Mouse (Mus musculus): ENCODE measurements around the gene Safb.
"Not testable (repeated sequence)": the region's sequence is repeated elsewhere in the genome, so short reads cannot be mapped to it uniquely, and the experiment has no call there.

DNA sequence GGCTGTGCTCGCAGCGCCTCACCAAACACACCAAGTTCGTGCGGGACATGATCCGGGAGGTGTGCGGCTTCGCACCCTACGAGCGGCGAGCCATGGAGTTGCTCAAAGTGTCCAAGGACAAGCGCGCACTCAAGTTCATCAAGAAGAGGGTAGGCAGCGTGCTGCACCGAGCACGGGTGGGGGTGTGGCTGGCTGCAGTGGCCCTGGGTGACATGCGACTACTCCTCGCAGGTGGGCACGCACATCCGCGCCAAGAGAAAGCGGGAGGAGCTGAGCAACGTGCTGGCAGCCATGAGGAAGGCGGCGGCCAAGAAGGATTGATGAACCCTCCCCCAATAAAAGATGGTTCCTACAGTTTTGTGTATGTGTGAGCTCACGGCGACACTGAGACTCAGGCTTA is 29.3 kb downstream of the Safb start:
- TF ChIP-seq CTCF (IDR thresholded peaks at IDR 0.05; ENCODE audit: borderline replicate concordance, insufficient read depth, low read depth, low read length); POLR2A (IDR thresholded peaks at IDR 0.05; ENCODE audit: borderline replicate concordance, insufficient read depth, low read length): not testable (repeated sequence)

Data from cerebellum, adult 2 months (tissue).